ENCODE assay signal across 21 mouse cellular contexts in genomic region chr17:5970298-5970821, GRCm38 (mm10). TPM values are rescaled to one million over a fixed set of nuclear protein-coding genes. Genes with fewer than 3 reads are reported as not detected.
DNase-seq lines count a peak whose midpoint lies in the region; ATAC-seq and TF ChIP-seq lines count a peak whose summit lies in the region.
"Had no signal": no experiment of that assay in that cellular context is flagged by ENCODE, and none has a peak within 500 bp of the region (broad histone marks: within the 10 kb centered on the region; RNA-seq: fewer than 3 reads in every experiment).

No protein-coding gene starts in this region.

- H3K36me3 ChIP-seq in lung, embryonic 15.5 days: no peaks in the 10 kb centered on the region
- no peaks in the 10 kb centered on the region for H3K36me3 ChIP-seq in intestine, embryonic 16.5 days (ENCODE audit: control insufficient read depth, insufficient read depth, low read length)
- no peaks in the 10 kb centered on the region for H3K36me3 ChIP-seq in stomach, postnatal 0 days (ENCODE audit: control insufficient read depth, insufficient read depth, low read length)
- H3K36me3 ChIP-seq: embryonic facial prominence, embryonic 15.5 days; hindbrain, embryonic 13.5 days; kidney, embryonic 15.5 days; midbrain, embryonic 13.5 days had no signal

- WGBS in lung, embryonic 15.5 days: 47% methylated on average over 5 of the region's 5 CpGs
- WGBS in intestine, embryonic 16.5 days: 42% methylated on average over 5 of the region's 5 CpGs
- WGBS in stomach, postnatal 0 days: 51% methylated on average over 5 of the region's 5 CpGs

- H3K4me1 ChIP-seq in lung, embryonic 15.5 days: peaks cover 28% of the 10 kb centered on the region
- H3K4me1 ChIP-seq in intestine, embryonic 16.5 days (ENCODE audit: control insufficient read depth, insufficient read depth, low read length): peaks cover 33% of the 10 kb centered on the region
- peaks cover 4% of the 10 kb centered on the region; the same call in 1 of the 2 replicates for H3K4me1 ChIP-seq in stomach, postnatal 0 days (replicated peaks; ENCODE audit: control insufficient read depth, insufficient read depth)

- no peak for TF ChIP-seq EP300 in stomach, postnatal 0 days (optimal IDR thresholded peaks at IDR 0.05)

- peak overlapping the region; percentile 48; the same call in 1 of the 2 replicates for H3K27ac ChIP-seq in lung, embryonic 15.5 days
- peak overlapping the region; percentile 83 for H3K27ac ChIP-seq in intestine, embryonic 16.5 days (ENCODE audit: low read length)
- peak overlapping the region; percentile 49 for H3K27ac ChIP-seq in stomach, postnatal 0 days (replicated peaks)
- H3K27ac ChIP-seq: embryonic facial prominence, embryonic 15.5 days; hindbrain, embryonic 13.5 days; kidney, embryonic 15.5 days; midbrain, embryonic 13.5 days had no signal

- no peak for TF ChIP-seq CTCF in stomach, postnatal 0 days (IDR thresholded peaks at IDR 0.05; ENCODE audit: low read depth)

- ATAC-seq in lung, embryonic 15.5 days (ENCODE audit: borderline replicate concordance, extremely low read depth, low FRiP score, low TSS enrichment): peak; percentile 53; the same call in 1 of the 2 replicates
- ATAC-seq in intestine, embryonic 16.5 days: peak; percentile 71
- ATAC-seq in stomach, postnatal 0 days (ENCODE audit: low FRiP score, low TSS enrichment): peak; percentile 18; the same call in 1 of the 2 replicates
- ATAC-seq: forebrain, embryonic 14.5 days; midbrain, embryonic 13.5 days had no signal

- no peak overlapping the region for H3K9ac ChIP-seq in lung, embryonic 15.5 days
- no peak overlapping the region for H3K9ac ChIP-seq in intestine, embryonic 16.5 days (ENCODE audit: low read depth, low read length)
- no peak overlapping the region for H3K9ac ChIP-seq in stomach, postnatal 0 days (ENCODE audit: low read length)
- H3K9ac ChIP-seq: embryonic facial prominence, embryonic 15.5 days; hindbrain, embryonic 13.5 days; kidney, embryonic 15.5 days; midbrain, embryonic 13.5 days had no signal

- H3K4me2 ChIP-seq in lung, embryonic 15.5 days: no peak overlapping the region
- no peak overlapping the region for H3K4me2 ChIP-seq in intestine, embryonic 16.5 days (ENCODE audit: low read depth, low read length)
- no peak overlapping the region for H3K4me2 ChIP-seq in stomach, postnatal 0 days (replicated peaks; ENCODE audit: low read depth)
- H3K4me2 ChIP-seq: embryonic facial prominence, embryonic 15.5 days; hindbrain, embryonic 13.5 days; kidney, embryonic 15.5 days; midbrain, embryonic 13.5 days had no signal

- peak; percentile 79 for DNase-seq in heart, adult 11 months
- DNase-seq in heart, adult 8-10 months (ENCODE audit: low spot score): no peak
- DNase-seq in lung, postnatal 36 days: no peak
- no peak for DNase-seq in stomach, postnatal 0 days (ENCODE audit: low spot score)
- DNase-seq in layer of hippocampus, adult 8-10 months (ENCODE audit: low spot score in 2 of 2): no peak
- DNase-seq: adrenal gland, postnatal 25 days; cerebellum, adult 9-11 months; gastrocnemius, postnatal 10 days; heart, adult 18-20 months; heart, postnatal 36 days; kidney, postnatal 4 days; layer of hippocampus, adult 9-11 months; thymus, postnatal 25 days had no signal

- H3K4me3 ChIP-seq in lung, embryonic 15.5 days: no peak overlapping the region
- no peak overlapping the region for H3K4me3 ChIP-seq in intestine, embryonic 16.5 days (ENCODE audit: low read length)
- H3K4me3 ChIP-seq in stomach, postnatal 0 days (ENCODE audit: low read depth, low read length): no peak overlapping the region
- H3K4me3 ChIP-seq: embryonic facial prominence, embryonic 15.5 days; hindbrain, embryonic 13.5 days; kidney, embryonic 15.5 days; megakaryocyte, embryonic 14.5 days; midbrain, embryonic 13.5 days had no signal

- H3K9me3 ChIP-seq in lung, embryonic 15.5 days: no peaks in the 10 kb centered on the region
- H3K9me3 ChIP-seq in intestine, embryonic 16.5 days (ENCODE audit: control insufficient read depth, low read length): no peaks in the 10 kb centered on the region
- H3K9me3 ChIP-seq in stomach, postnatal 0 days (ENCODE audit: control insufficient read depth, low read length): no peaks in the 10 kb centered on the region
- H3K9me3 ChIP-seq: embryonic facial prominence, embryonic 15.5 days; hindbrain, embryonic 13.5 days; kidney, embryonic 15.5 days; midbrain, embryonic 13.5 days had no signal

- H3K27me3 ChIP-seq in lung, embryonic 15.5 days: no peaks in the 10 kb centered on the region
- no peaks in the 10 kb centered on the region for H3K27me3 ChIP-seq in intestine, embryonic 16.5 days (replicated peaks; ENCODE audit: control insufficient read depth, insufficient read depth, low read length)
- H3K27me3 ChIP-seq in stomach, postnatal 0 days (ENCODE audit: control insufficient read depth, insufficient read depth, low read length): no peaks in the 10 kb centered on the region
- H3K27me3 ChIP-seq: embryonic facial prominence, embryonic 15.5 days; hindbrain, embryonic 13.5 days; kidney, embryonic 15.5 days; midbrain, embryonic 13.5 days had no signal

RNA-seq across cellular contexts. Expression of gene Synj2, which starts 29.3 kb away (rescaled TPM):
- 10 to 100 TPM; 59.2 to 67.8 (median 64.1) TPM for total RNA-seq in heart, adult 8-10 months (2022)
- 3.3 and 3.4 TPM in 2 replicates for polyA plus RNA-seq in lung, embryonic 15.5 days (2015; fragmentation: Nextera tagmentation; extraction: Ambion mirVana)
- 3.5 and 4.0 TPM in 2 replicates for polyA plus RNA-seq in intestine, embryonic 16.5 days (2015; fragmentation: Nextera tagmentation; extraction: Ambion mirVana)
- polyA plus RNA-seq in stomach, postnatal 0 days (2015; fragmentation: Nextera tagmentation; extraction: Ambion mirVana): 3.2 and 3.3 TPM in 2 replicates
- 10 to 100 TPM; 61.3 to 82.7 (median 71.8) TPM for total RNA-seq in layer of hippocampus, adult 8-10 months (2022)

Comparison
In these comparisons a context has a peak if more than half of its experiments do, and no peak if none do; other contexts are left out.
1. ATAC-seq: peak in every context shown above with its lines; median percentile 71 in intestine, embryonic 16.5 days; 53 in lung, embryonic 15.5 days; 18 in stomach, postnatal 0 days.